Mouse (Mus musculus) heart, embryonic 11.5 days (tissue): ENCODE measurements around the gene D130052B06Rik. TPM values are rescaled to one million over a fixed set of nuclear protein-coding genes. Genes with fewer than 3 reads are reported as not detected.

ENCODE experiments used
- ATAC-seq: fragments of 200-750 bp; cut with Nextera tagmentation; replicated peaks from 2 replicates; pipeline ENCODE4 v1.8.0; 2017; ENCODE audit warnings: moderate library complexity; ENCODE audit not compliant: insufficient number of reproducible peaks, low FRiP score, low TSS enrichment
- H3K27ac ChIP-seq: fragments of 300-500 bp; sonication (generic); 2 replicates; pipeline ENCODE4 v1.5.1; 2014; ENCODE audit warnings: mild to moderate bottlenecking, low read depth, low read length
- H3K27me3 ChIP-seq: fragments of 300-500 bp; sonication (generic); 2 replicates; pipeline ENCODE4 v1.6.1; 2014; ENCODE audit warnings: mild to moderate bottlenecking, low read length, mixed read lengths; ENCODE audit not compliant: control insufficient read depth, insufficient read depth
- H3K36me3 ChIP-seq: fragments of 300-500 bp; sonication (generic); 2 replicates; pipeline ENCODE4 v1.6.1; 2014; ENCODE audit warnings: mild to moderate bottlenecking, low read length, moderate library complexity, mixed read lengths; ENCODE audit not compliant: control insufficient read depth, insufficient read depth
- H3K4me1 ChIP-seq: fragments of 300-500 bp; sonication (generic); 2 replicates; pipeline ENCODE4 v1.6.1; 2014; ENCODE audit warnings: low read length; ENCODE audit not compliant: control insufficient read depth, insufficient read depth
- H3K4me2 ChIP-seq: fragments of 300-500 bp; sonication (generic); 2 replicates; pipeline ENCODE4 v1.6.1; 2014; ENCODE audit warnings: mild to moderate bottlenecking, moderate library complexity
- H3K4me3 ChIP-seq: fragments of 300-500 bp; sonication (generic); 2 replicates; pipeline ENCODE4 v1.5.1; 2014; ENCODE audit warnings: low read depth, low read length
- H3K9ac ChIP-seq: fragments of 300-500 bp; sonication (generic); 2 replicates; pipeline ENCODE4 v1.6.1; 2014; ENCODE audit warnings: mild to moderate bottlenecking, low read depth, low read length, moderate library complexity
- H3K9me3 ChIP-seq: fragments of 300-500 bp; sonication (generic); replicated peaks from 2 replicates; pipeline ENCODE4 v1.6.1; 2016; ENCODE audit warnings: low read length; ENCODE audit not compliant: control insufficient read depth
- WGBS: fragments of 180-500 bp; shearing (Covaris S2); extraction: QIAGEN DNeasy Blood & Tissue Kit; methylation state at CpG from one replicate; pipeline ENCODE4 v1.1.7; 2014; ENCODE audit not compliant: insufficient replicate concordance; 5-methylcytosine and 5-hydroxymethylcytosine counted together
- polyA plus RNA-seq: library from polyadenylated mRNA; unstranded; fragments of >200 nt; fragmentation: Nextera tagmentation; extraction: Ambion mirVana; gene quantifications from 2 replicates; pipeline ENCODE4 v1.2.1, GENCODE M21; 2014

Gene D130052B06Rik
- polyA plus RNA-seq, result not detected in 2 replicates

DNA sequence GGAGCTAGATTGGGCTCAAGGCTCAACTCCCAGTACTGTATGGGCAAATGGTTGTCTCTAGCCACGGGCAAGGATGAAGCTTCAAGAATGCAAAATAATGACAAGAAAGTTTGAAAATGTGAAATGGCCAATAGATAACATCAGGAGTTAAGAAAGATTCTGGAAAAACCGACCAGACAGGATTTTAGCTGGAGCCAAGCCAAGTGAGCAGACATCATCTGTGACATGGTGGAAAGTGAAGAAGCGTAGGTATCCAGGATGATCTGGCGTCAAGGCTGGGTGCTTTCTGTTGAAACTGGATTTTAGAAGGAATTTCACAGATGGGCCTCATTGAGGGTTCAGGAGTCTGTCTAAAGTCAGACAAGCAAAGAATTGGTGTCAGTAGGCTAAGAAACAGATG is at the start of gene D130052B06Rik:
Gene D130052B06Rik (plus strand): TSS at position 317 of the 400 bp plus-strand sequence.
- no peak within 1 kb of the TSS for H3K4me2 ChIP-seq
- H3K27me3 ChIP-seq, result no peaks in the 10 kb centered on the region; the same call in 1 of the 2 replicates
- H3K36me3 ChIP-seq, result no peaks in the 10 kb centered on the region
- H3K9ac ChIP-seq, result no peak within 1 kb of the TSS
- WGBS, result 75% methylated on average over 4 of the region's 4 CpGs
- no peak for ATAC-seq
- H3K4me1 ChIP-seq, result no peaks in the 10 kb centered on the region
- no peaks in the 10 kb centered on the region for H3K9me3 ChIP-seq
- H3K27ac ChIP-seq, result no peak within 1 kb of the TSS
- no peak within 1 kb of the TSS for H3K4me3 ChIP-seq

DNA sequence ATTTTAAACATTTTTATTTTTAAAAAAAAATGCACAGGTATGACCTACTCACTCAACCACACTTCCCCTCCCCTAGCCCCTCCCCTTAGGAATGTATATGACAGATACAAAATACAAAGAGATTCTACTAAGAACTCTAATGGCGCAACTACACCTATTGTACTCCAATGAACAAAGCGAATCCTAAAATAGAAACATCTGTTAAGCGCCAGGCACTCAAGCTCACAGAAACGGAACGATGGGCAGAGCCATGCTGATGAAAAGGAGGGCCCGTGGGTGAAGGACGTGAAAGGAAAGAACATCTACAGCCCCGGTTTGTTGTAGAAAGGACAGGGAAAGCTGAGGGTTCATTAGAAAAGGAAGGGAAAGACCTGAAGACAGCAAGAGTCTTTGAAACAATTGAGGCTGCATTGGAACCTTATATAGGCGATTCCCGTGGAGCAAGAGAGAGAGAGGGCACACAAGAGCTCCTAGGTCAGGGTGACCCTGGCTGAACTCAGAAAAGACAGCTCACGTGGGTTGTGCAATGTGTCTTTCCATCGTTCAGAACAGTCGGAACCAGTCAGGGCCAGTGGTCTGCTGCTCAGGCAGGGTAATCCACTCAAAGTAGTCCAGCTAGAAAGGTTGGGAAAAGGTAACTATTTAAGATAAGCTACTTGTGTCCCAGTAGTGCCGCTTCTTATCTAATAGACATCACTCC is 48.1 kb upstream of the D130052B06Rik start:
- no peaks in the 10 kb centered on the region for H3K4me1 ChIP-seq
- WGBS, result 57% methylated on average over 14 of the region's 14 CpGs
- H3K4me2 ChIP-seq, result peak overlapping the region; percentile 1; the same call in 1 of the 2 replicates
- no peak overlapping the region for H3K27ac ChIP-seq
- no peaks in the 10 kb centered on the region for H3K27me3 ChIP-seq
- no peaks in the 10 kb centered on the region for H3K36me3 ChIP-seq
- H3K9me3 ChIP-seq, result no peaks in the 10 kb centered on the region
- H3K9ac ChIP-seq, result no peak overlapping the region
- no peak overlapping the region for H3K4me3 ChIP-seq
- ATAC-seq, result no peak

DNA sequence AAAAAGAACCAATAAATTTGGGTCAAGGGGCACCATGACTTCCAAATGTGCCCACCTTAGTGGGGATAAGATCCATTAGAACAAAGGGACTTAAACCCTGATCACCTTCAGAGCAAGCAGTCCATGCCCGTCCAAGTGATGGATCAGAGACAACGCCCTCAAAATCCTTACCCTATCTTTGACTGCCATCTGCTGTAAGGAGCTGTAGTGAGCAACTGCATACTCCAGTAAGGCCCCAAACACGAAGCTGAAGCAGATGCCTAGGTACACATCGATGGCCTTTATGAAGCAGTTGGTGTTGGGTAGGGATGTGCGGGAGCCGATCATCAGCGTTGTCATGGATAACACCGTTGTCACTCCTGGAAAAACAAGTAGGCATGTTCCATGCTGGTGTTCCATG is 45.0 kb upstream of the D130052B06Rik start:
- H3K9ac ChIP-seq, result no peak overlapping the region
- H3K36me3 ChIP-seq, result no peaks in the 10 kb centered on the region
- WGBS, result 82% methylated on average over 8 of the region's 8 CpGs
- no peaks in the 10 kb centered on the region for H3K27me3 ChIP-seq
- H3K4me1 ChIP-seq, result no peaks in the 10 kb centered on the region
- no peak overlapping the region for H3K4me3 ChIP-seq
- no peak overlapping the region for H3K27ac ChIP-seq
- ATAC-seq, result no peak
- no peak overlapping the region for H3K4me2 ChIP-seq
- H3K9me3 ChIP-seq, result no peaks in the 10 kb centered on the region

DNA sequence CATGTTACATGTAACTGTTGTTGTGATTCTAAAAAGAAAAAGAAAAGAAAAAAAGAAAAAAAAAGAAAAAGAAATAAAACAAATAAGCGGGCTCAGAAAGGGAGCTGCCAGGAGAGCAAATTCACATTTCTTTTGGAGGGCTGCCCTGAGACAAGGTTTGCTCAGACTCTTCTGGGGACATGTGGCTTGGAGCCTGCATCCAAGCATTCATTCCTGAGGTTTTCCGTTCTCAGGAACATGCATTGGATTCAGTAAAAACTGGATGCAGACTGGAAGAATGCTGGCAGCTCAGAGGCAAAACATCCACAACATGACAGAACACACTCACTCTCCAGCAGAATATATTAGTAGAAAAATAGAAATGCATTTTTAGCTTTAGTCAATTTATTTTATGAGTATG is 35.2 kb upstream of the D130052B06Rik start:
- no peak for ATAC-seq
- Histone ChIP-seq H3K27ac (no peak overlapping the region), H3K27me3 (no peaks in the 10 kb centered on the region), H3K4me1 (no peaks in the 10 kb centered on the region), H3K36me3 (no peaks in the 10 kb centered on the region), H3K9ac (no peak overlapping the region), H3K4me2 (no peak overlapping the region), H3K4me3 (no peak overlapping the region), H3K9me3 (no peaks in the 10 kb centered on the region)
- WGBS, result 75% methylated on average over 2 of the region's 2 CpGs

DNA sequence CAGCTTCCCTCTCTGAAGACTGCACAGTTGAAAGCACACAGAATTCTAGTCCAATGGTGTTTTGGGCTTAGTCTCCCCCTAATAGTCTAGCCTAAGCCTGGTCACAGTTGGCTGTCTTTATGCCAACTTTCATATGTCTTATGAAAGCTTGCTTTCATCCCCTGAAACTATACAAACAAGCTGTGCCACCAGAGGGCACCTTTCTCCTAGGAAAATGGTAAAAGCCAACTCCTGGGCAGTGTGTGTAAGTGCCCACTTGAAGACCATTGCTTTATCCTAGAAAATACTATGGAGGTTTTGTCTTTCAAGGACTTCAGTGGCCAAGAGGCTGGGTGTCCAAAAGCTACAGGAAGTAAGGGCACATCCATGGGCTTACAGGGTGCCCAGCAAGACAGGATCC is 28.7 kb upstream of the D130052B06Rik start:
- no peak for ATAC-seq
- no peak overlapping the region for H3K4me2 ChIP-seq
- no peaks in the 10 kb centered on the region for H3K4me1 ChIP-seq
- H3K9ac ChIP-seq, result no peak overlapping the region
- no peaks in the 10 kb centered on the region for H3K36me3 ChIP-seq
- H3K27me3 ChIP-seq, result no peaks in the 10 kb centered on the region
- H3K4me3 ChIP-seq, result no peak overlapping the region
- no peak overlapping the region for H3K27ac ChIP-seq
- H3K9me3 ChIP-seq, result no peaks in the 10 kb centered on the region

DNA sequence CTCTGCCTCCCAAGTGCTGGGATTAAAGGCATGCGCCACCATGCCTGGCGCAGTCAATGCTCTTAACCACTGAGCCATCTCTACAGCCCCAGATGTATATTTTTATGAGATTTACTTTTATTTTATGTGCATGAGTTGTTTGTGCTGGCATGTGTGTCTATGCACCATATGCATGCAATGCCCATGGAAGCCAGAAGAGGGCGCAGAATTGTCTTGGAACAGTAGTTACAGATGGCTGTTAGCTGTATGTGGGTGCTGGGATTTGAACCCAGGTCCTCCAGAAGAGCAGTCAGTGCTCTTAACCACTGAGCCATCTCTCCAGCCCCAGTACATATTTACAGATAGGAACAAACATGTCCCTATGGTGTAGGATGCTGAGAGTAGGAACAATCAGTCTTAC is 24.2 kb upstream of the D130052B06Rik start:
- Histone ChIP-seq H3K4me3 (no peak overlapping the region), H3K9me3 (no peaks in the 10 kb centered on the region), H3K9ac (no peak overlapping the region), H3K4me2 (no peak overlapping the region), H3K36me3 (no peaks in the 10 kb centered on the region), H3K4me1 (no peaks in the 10 kb centered on the region), H3K27me3 (0 out of 2 replicates have a peak, but pooled peaks cover 4% of the 10 kb centered on the region), H3K27ac (no peak overlapping the region)
- WGBS, result 78% methylated on average over 3 of the region's 3 CpGs
- no peak for ATAC-seq

DNA sequence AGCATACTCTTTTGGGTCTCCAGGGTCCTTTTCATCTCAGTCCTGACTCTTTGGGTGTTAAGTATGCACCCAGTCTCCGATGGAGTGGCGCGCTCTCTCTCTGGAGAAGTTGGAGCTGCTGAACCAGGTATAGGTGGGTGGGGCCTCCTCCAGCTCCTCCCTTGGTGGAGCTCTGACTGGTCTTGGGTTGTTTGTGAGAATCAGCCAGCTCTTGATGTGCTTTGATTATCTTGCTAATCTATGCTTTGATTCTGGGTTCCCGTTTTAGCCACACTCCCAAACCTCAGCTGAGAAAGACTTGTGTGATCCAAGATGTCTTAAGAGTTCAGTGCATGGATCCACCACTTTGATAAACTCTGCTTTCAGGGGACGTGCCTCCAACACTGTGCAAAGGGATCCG is 20.2 kb upstream of the D130052B06Rik start, which contains the start of gene Gabrp:
Gene Gabrp (minus strand): TSS at position 101 of the 400 bp plus-strand sequence.
- no peak for ATAC-seq
- Histone ChIP-seq H3K27ac (no peak within 1 kb of the TSS), H3K36me3 (no peaks in the 10 kb centered on the region), H3K4me2 (no peak within 1 kb of the TSS), H3K4me1 (no peaks in the 10 kb centered on the region), H3K27me3 (0 out of 2 replicates have a peak, but pooled peaks cover 5% of the 10 kb centered on the region), H3K4me3 (no peak within 1 kb of the TSS), H3K9ac (no peak within 1 kb of the TSS), H3K9me3 (no peaks in the 10 kb centered on the region)
- WGBS, result 46% methylated on average over 6 of the region's 6 CpGs

DNA sequence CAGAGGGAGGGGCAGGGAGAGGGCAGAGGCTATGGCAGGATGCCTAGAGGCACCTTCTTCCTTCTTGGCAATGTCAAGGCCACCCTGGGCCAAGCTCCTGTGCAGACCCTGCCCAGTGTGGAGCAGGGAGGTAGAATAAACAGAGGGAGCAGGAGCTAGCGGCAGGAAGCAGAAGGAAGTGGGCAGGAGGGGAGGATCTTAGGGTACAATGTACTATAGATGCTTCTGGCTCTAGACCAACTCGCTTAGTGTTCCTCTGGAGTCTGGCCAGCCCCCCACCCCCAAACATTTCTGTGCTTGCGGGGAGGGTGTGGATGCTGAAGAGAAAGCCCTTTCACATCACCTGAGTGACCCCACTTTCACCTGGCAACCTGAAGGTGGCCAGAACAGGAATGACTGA is 19.5 kb upstream of the D130052B06Rik start:
- H3K4me1 ChIP-seq, result no peaks in the 10 kb centered on the region
- 0 out of 2 replicates have a peak, but pooled peaks cover 5% of the 10 kb centered on the region for H3K27me3 ChIP-seq
- H3K4me2 ChIP-seq, result no peak overlapping the region
- WGBS, result 56% methylated on average over 3 of the region's 3 CpGs
- H3K9me3 ChIP-seq, result no peaks in the 10 kb centered on the region
- no peak overlapping the region for H3K27ac ChIP-seq
- ATAC-seq, result no peak
- H3K4me3 ChIP-seq, result no peak overlapping the region
- no peaks in the 10 kb centered on the region for H3K36me3 ChIP-seq
- no peak overlapping the region for H3K9ac ChIP-seq

DNA sequence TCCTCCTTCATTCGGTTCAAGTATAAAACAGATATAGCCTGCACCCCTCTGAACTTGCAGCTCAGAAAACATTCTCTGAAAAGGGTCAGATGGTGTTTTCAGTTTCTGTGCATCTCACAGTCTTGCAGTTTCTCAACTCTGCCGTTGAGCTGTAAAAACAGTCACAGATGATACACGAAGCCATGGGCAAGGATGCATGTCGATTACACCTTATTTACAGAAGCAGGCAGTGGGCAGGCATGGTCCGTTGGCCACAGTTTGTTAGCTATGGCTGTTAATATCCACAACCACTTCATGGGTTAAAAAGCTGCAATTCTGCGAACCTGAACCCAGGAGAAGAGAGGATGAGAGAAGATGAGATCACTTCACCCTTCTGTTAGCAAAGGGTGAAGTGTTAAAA is 12.5 kb upstream of the D130052B06Rik start:
- WGBS, result 72% methylated on average over 6 of the region's 6 CpGs
- H3K27ac ChIP-seq, result no peak overlapping the region
- H3K36me3 ChIP-seq, result no peaks in the 10 kb centered on the region
- ATAC-seq, result no peak
- H3K4me3 ChIP-seq, result no peak overlapping the region
- H3K4me2 ChIP-seq, result no peak overlapping the region
- no peak overlapping the region for H3K9ac ChIP-seq
- H3K9me3 ChIP-seq, result no peaks in the 10 kb centered on the region
- no peaks in the 10 kb centered on the region for H3K4me1 ChIP-seq
- no peaks in the 10 kb centered on the region for H3K27me3 ChIP-seq
